Mouse (Mus musculus): ENCODE measurements around the gene Kcnrg.
"Not testable (repeated sequence)": the region's sequence is repeated elsewhere in the genome, so short reads cannot be mapped to it uniquely, and the experiment has no call there.

Gene Kcnrg

GRCm38 (mm10) chr14:61607157-61607556 is at the start of gene Kcnrg:
TSS of gene Kcnrg (plus strand) at chr14:61607457.
- DNase-seq (ENCODE audit: low spot score in 2 of 2) = no peak

- no peak for DNase-seq (ENCODE audit: low spot score in 2 of 2)
Measured at GRCm38 (mm10) chr14:61558901-61559300, 48.4 kb upstream of the Kcnrg start.

- DNase-seq (ENCODE audit: low spot score in 2 of 2) = no peak
Measured at GRCm38 (mm10) chr14:61559856-61560255, 47.4 kb upstream of the Kcnrg start.

GRCm38 (mm10) chr14:61566211-61566610 is 41.0 kb upstream of the Kcnrg start:
- not testable (repeated sequence) for DNase-seq (ENCODE audit: low spot score in 2 of 2)

GRCm38 (mm10) chr14:61569344-61569743 is 37.9 kb upstream of the Kcnrg start:
- no peak for DNase-seq (ENCODE audit: low spot score in 2 of 2)

- peak; percentile 72 to 85 for DNase-seq (ENCODE audit: low spot score in 2 of 2)
Measured at GRCm38 (mm10) chr14:61571366-61571765, 35.9 kb upstream of the Kcnrg start.

- no peak for DNase-seq (ENCODE audit: low spot score in 2 of 2)
Measured at GRCm38 (mm10) chr14:61572131-61572530, 35.1 kb upstream of the Kcnrg start.

- DNase-seq (ENCODE audit: low spot score in 2 of 2) = no peak
Measured at GRCm38 (mm10) chr14:61575066-61575465, 32.2 kb upstream of the Kcnrg start.

- no peak for DNase-seq (ENCODE audit: low spot score in 2 of 2)
Measured at GRCm38 (mm10) chr14:61575941-61576340, 31.3 kb upstream of the Kcnrg start.

- DNase-seq (ENCODE audit: low spot score in 2 of 2) = no peak
Measured at GRCm38 (mm10) chr14:61589288-61590065, 17.8 kb upstream of the Kcnrg start.

- no peak for DNase-seq (ENCODE audit: low spot score in 2 of 2)
Measured at GRCm38 (mm10) chr14:61596719-61597426, 10.4 kb upstream of the Kcnrg start.

GRCm38 (mm10) chr14:61597968-61598367 is 9.3 kb upstream of the Kcnrg start, which contains the start of gene Trim13:
TSS of gene Trim13 (plus strand) at chr14:61598247.
- no peak for DNase-seq (ENCODE audit: low spot score in 2 of 2)

GRCm38 (mm10) chr14:61599057-61599806 is 8.0 kb upstream of the Kcnrg start:
- DNase-seq (ENCODE audit: low spot score in 2 of 2) = peak; percentile 73 to 84

GRCm38 (mm10) chr14:61601348-61601747 is 5.9 kb upstream of the Kcnrg start:
- DNase-seq (ENCODE audit: low spot score in 2 of 2) = no peak

GRCm38 (mm10) chr14:61603069-61603755 is 4.0 kb upstream of the Kcnrg start:
- DNase-seq (ENCODE audit: low spot score in 2 of 2) = no peak

GRCm38 (mm10) chr14:61604081-61604480 is 3.2 kb upstream of the Kcnrg start:
- DNase-seq (ENCODE audit: low spot score in 2 of 2) = no peak

- DNase-seq (ENCODE audit: low spot score in 2 of 2) = not testable (repeated sequence)
Measured at GRCm38 (mm10) chr14:61606088-61606487, 1.2 kb upstream of the Kcnrg start.

GRCm38 (mm10) chr14:61611766-61612165 is 4.5 kb downstream of the Kcnrg start:
- DNase-seq (ENCODE audit: low spot score in 2 of 2) = no peak

GRCm38 (mm10) chr14:61613319-61613718 is 6.1 kb downstream of the Kcnrg start:
- no peak for DNase-seq (ENCODE audit: low spot score in 2 of 2)

- DNase-seq (ENCODE audit: low spot score in 2 of 2) = no peak
Measured at GRCm38 (mm10) chr14:61620371-61620770, 13.1 kb downstream of the Kcnrg start.

- DNase-seq (ENCODE audit: low spot score in 2 of 2) = no peak
Measured at GRCm38 (mm10) chr14:61635969-61636368, 28.7 kb downstream of the Kcnrg start.

GRCm38 (mm10) chr14:61642668-61643067 is 35.4 kb downstream of the Kcnrg start:
- DNase-seq (ENCODE audit: low spot score in 2 of 2) = no peak
